Mouse (Mus musculus): ENCODE measurements around the gene Gm20388. TPM values are rescaled to one million over a fixed set of nuclear protein-coding genes. Genes with fewer than 3 reads are reported as not detected.

Gene Gm20388
- total RNA-seq, 2 experiments from 2014 or later: 6.8 to 7.8 TPM

- DNase-seq: no peak
- intact Hi-C loops (cut with DNase I): loop anchor here (5.0 kb wide), 1 partner anchor 75 kb away; no protein-coding TSS in a partner anchor
Observed at GRCm38 (mm10) chr8:121852464-121852863, 1941.8 kb downstream of the Gm20388 start.

GRCm38 (mm10) chr8:121853586-121853985 is 1942.9 kb downstream of the Gm20388 start:
- no peak for DNase-seq
- intact Hi-C loops (cut with DNase I): loop anchor here (5.0 kb wide), 1 partner anchor 74 kb away; no protein-coding TSS in a partner anchor

GRCm38 (mm10) chr8:121856071-121856746 is 1945.6 kb downstream of the Gm20388 start:
- no peak for DNase-seq
- intact Hi-C loops (cut with DNase I): no loop called here

GRCm38 (mm10) chr8:121857331-121857730 is 1946.7 kb downstream of the Gm20388 start:
- peak; percentile 42 to 46 for DNase-seq
- intact Hi-C loops (cut with DNase I): no loop called here

GRCm38 (mm10) chr8:121857747-121858146 is 1947.1 kb downstream of the Gm20388 start:
- intact Hi-C loops (cut with DNase I): no loop called here
- DNase-seq: no peak

GRCm38 (mm10) chr8:121861276-121861675 is 1950.6 kb downstream of the Gm20388 start:
- no peak for DNase-seq
- intact Hi-C loops (cut with DNase I): no loop called here

- DNase-seq: no peak
- intact Hi-C loops (cut with DNase I): no loop called here
Observed at GRCm38 (mm10) chr8:121861806-121862548, 1951.3 kb downstream of the Gm20388 start.

GRCm38 (mm10) chr8:121865356-121865755 is 1954.7 kb downstream of the Gm20388 start:
- DNase-seq: no peak
- intact Hi-C loops (cut with DNase I): no loop called here

- DNase-seq: no peak
- intact Hi-C loops (cut with DNase I): no loop called here
Observed at GRCm38 (mm10) chr8:121868196-121868595, 1957.6 kb downstream of the Gm20388 start.

GRCm38 (mm10) chr8:121868896-121869295 is 1958.3 kb downstream of the Gm20388 start:
- DNase-seq: no peak
- intact Hi-C loops (cut with DNase I): no loop called here

- DNase-seq: no peak
- intact Hi-C loops (cut with DNase I): no loop called here
Observed at GRCm38 (mm10) chr8:121870190-121870589, 1959.5 kb downstream of the Gm20388 start.

GRCm38 (mm10) chr8:121871833-121872440 is 1961.3 kb downstream of the Gm20388 start:
- intact Hi-C loops (cut with DNase I): loop anchor here (2.0 kb wide), 1 partner anchor 37 kb away; no protein-coding TSS in a partner anchor
- no peak for DNase-seq

- intact Hi-C loops (cut with DNase I): no loop called here
- DNase-seq: peak; percentile 51 to 66
Observed at GRCm38 (mm10) chr8:121874031-121874430, 1963.4 kb downstream of the Gm20388 start.

- DNase-seq: no peak
- intact Hi-C loops (cut with DNase I): no loop called here
Observed at GRCm38 (mm10) chr8:121875045-121875444, 1964.4 kb downstream of the Gm20388 start.

- no peak for DNase-seq
- intact Hi-C loops (cut with DNase I): no loop called here
Observed at GRCm38 (mm10) chr8:121875517-121875916, 1964.9 kb downstream of the Gm20388 start.

GRCm38 (mm10) chr8:121877212-121877611 is 1966.6 kb downstream of the Gm20388 start:
- intact Hi-C loops (cut with DNase I): no loop called here
- no peak for DNase-seq

GRCm38 (mm10) chr8:121877828-121878480 is 1967.3 kb downstream of the Gm20388 start:
- no peak for DNase-seq
- intact Hi-C loops (cut with DNase I): no loop called here

- intact Hi-C loops (cut with DNase I): no loop called here
- DNase-seq: no peak
Observed at GRCm38 (mm10) chr8:121879712-121880111, 1969.1 kb downstream of the Gm20388 start.

GRCm38 (mm10) chr8:121880818-121881217 is 1970.2 kb downstream of the Gm20388 start:
- DNase-seq: no peak
- intact Hi-C loops (cut with DNase I): no loop called here

- intact Hi-C loops (cut with DNase I): no loop called here
- no peak for DNase-seq
Observed at GRCm38 (mm10) chr8:121881921-121882320, 1971.3 kb downstream of the Gm20388 start.

- DNase-seq: no peak
- intact Hi-C loops (cut with DNase I): no loop called here
Observed at GRCm38 (mm10) chr8:121884181-121884580, 1973.5 kb downstream of the Gm20388 start.
